ENCODE assay signal across 10 mouse cellular contexts in genomic region chr8:85926107-85926506, GRCm38 (mm10).
DNase-seq lines count a peak whose midpoint lies in the region; ATAC-seq and TF ChIP-seq lines count a peak whose summit lies in the region.
"Had no signal": no experiment of that assay in that cellular context is flagged by ENCODE, and none has a peak within 500 bp of the region (broad histone marks: within the 10 kb centered on the region; RNA-seq: fewer than 3 reads in every experiment).

No protein-coding gene starts in this region.

- intact Hi-C loops in left cerebral cortex, postnatal 14 days (cut with DNase I): no loop called here

- H3K27ac ChIP-seq in layer of hippocampus, adult 2 months: peak overlapping the region; percentile 88
- H3K27ac ChIP-seq: liver, embryonic 15.5 days had no signal

- no peak overlapping the region for H3K4me3 ChIP-seq in layer of hippocampus, adult 2 months
- H3K4me3 ChIP-seq: liver, embryonic 15.5 days had no signal

- peak; percentile 25 for DNase-seq in cerebellum, adult 9-10 months
- no peak for DNase-seq in cerebellum, adult 18-20 months
- peak; percentile 11 to 32 for DNase-seq in layer of hippocampus, adult 2 months (ENCODE audit: low spot score in 2 of 2)
- no peak for DNase-seq in layer of hippocampus, postnatal 25 days (ENCODE audit: extremely low spot score in 1 of 2, low spot score in 1 of 2)
- DNase-seq in frontal cortex, postnatal 10 days (ENCODE audit: low spot score in 2 of 2): peak; percentile 9 to 25
- peak; percentile 13 to 51 for DNase-seq in left cerebral cortex, postnatal 14 days (ENCODE audit: low spot score in 2 of 2)
- DNase-seq in MN1 (ENCODE audit: low spot score): no peak
- DNase-seq: thymus, postnatal 25 days had no signal

- ATAC-seq in monocyte, adult 5-6 weeks (replicated peaks; ENCODE audit: insufficient number of reproducible peaks, low FRiP score, low TSS enrichment, poor library complexity, severe bottlenecking): no peak

- no peak for TF ChIP-seq CTCF in layer of hippocampus, adult 2 months (conservative IDR thresholded peaks at IDR 0.05)

Comparison
In these comparisons a context has a peak if more than half of its experiments do, and no peak if none do; other contexts are left out.
1. DNase-seq: peak in cerebellum, adult 9-10 months (single experiment), layer of hippocampus, adult 2 months (2 of 2), frontal cortex, postnatal 10 days (2 of 2) and left cerebral cortex, postnatal 14 days (2 of 2); none in cerebellum, adult 18-20 months (0 of 2), layer of hippocampus, postnatal 25 days (0 of 2) and MN1 (single experiment).